Mouse (Mus musculus) heart, postnatal 0 days (tissue): ENCODE measurements around the gene Hist1h1a.

Experiments used
- CTCF ChIP-seq: IDR thresholded peaks from 2 replicates; pipeline ENCODE4 v1.5.1; 2016; ENCODE audit warnings: antibody characterized with exemption, control low read depth, low read depth
- EP300 ChIP-seq: IDR thresholded peaks from 2 replicates; pipeline ENCODE4 v1.6.1; 2016; ENCODE audit warnings: antibody characterized with exemption, low read depth

- no peak for TF ChIP-seq CTCF
- TF ChIP-seq EP300, result no peak
Measured at GRCm38 (mm10) chr13:23804532-23804931, 41.1 kb downstream of the Hist1h1a start.
